Mouse (Mus musculus): ENCODE results near the gene Olfr788.

Olfr788 gene

DNA sequence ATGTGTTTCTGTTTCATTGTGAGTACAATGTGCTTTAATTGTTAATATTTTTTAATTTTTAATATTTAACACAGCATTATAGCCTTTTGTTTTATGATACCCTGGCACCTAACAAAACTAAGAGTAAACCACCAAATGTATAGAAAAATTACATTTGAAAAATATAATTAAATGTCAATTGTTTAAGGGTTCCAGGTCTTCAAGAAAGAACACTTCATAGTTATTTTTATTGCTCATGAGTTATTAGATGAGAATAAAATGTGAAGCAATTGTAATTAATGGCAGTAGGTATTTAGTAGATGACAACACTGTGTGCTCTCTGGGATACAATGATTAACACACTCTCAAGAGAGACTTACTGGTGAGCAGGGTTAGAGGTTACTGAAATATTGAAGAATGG is at the start of gene Olfr788:
Olfr788 (plus strand) TSS at position 301 of the 400 bp plus-strand sequence.
- DNase-seq: no peak

GRCm38 (mm10) chr10:129427006-129427405 is 43.8 kb upstream of the Olfr788 start, which contains the start of gene Olfr786:
Olfr786 (plus strand) TSS chr10:129427306.
- no peak for DNase-seq

DNA sequence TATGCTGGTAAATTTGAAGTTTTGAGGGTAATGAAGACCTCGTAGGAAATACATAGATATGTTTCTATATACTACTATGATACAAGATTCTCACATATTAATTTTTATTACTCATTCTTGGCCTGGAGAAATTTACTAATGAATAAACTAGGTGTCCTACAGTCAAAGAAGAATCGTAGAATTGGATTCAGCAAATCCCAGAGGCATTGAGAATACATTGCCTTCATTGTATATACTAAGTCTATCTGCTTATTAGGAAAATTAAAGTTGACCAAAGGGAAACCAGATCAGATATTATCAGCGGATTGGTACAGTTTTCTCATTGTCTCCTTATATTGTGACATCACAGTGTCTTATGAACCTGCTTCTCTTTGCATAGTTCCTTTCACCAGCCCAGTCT is 9.2 kb upstream of the Olfr788 start, which contains the start of gene Olfr787:
Olfr787 (plus strand) TSS at position 301 of the 400 bp plus-strand sequence.
- DNase-seq: no peak

GRCm38 (mm10) chr10:129473256-129473655 is 2.5 kb downstream of the Olfr788 start:
- no peak for DNase-seq

- DNase-seq: no peak
These were observed 2.9 kb downstream of the Olfr788 start for GRCm38 (mm10) chr10:129473723-129474122.

DNA sequence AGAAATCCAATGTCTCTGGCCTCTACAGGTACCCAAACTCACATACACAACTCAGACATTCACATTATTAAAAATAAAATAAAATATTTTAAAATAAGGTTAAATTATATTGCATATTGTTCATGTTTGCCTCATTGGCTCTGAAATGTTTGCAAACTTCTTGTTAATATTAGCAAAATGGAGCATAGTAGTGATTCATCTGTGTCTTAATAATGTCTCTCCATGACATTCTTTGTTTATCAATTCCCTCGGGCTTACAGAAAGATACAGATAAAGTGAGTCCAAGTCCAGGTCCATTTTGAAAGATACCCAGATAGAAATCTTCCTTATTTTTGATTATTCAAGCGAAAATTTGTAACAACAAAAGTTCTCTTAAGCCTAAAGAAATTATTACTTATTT is 13.7 kb downstream of the Olfr788 start, which contains the start of gene Olfr789:
Olfr789 (plus strand) TSS at position 301 of the 400 bp plus-strand sequence.
- no peak for DNase-seq

DNA sequence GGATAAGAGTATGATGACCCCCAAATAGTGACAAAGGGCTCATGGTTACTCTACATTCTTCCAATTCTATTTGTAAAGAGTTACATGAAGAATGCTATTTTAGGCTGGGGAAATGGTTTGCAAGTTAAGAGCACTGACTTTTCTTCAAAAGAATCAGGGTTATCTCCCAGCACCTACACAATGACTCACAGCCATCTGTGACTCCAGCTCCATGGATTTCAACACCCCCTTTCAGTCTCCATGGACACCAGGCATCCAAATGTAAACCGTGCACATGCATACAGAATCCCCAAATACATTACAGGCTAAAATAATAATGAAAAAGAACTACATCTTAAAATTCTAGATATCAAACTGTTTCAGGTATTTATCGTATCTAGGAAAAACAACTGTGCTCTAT is 19.3 kb downstream of the Olfr788 start:
- DNase-seq: no peak

GRCm38 (mm10) chr10:129498192-129498591 is 27.4 kb downstream of the Olfr788 start, which contains the start of gene Olfr790:
Olfr790 (plus strand) TSS chr10:129498492.
- no peak for DNase-seq

GRCm38 (mm10) chr10:129521492-129521891 is 50.7 kb downstream of the Olfr788 start, which contains the start of gene Olfr791:
Olfr791 (plus strand) TSS chr10:129521792.
- no peak for DNase-seq

Data from lung, postnatal 10 days (tissue).